Mouse (Mus musculus) neural tube, embryonic 11.5 days (tissue): ENCODE data around the gene Ccsap. TPM values are rescaled to one million over a fixed set of nuclear protein-coding genes. Genes with fewer than 3 reads are reported as not detected.

Experiments
- ATAC-seq: fragments of 200-750 bp; cut with Nextera tagmentation; 2 replicates; pipeline ENCODE4 v1.8.0; 2017; ENCODE audit warnings: moderate number of reproducible peaks, mild to moderate bottlenecking, moderate TSS enrichment, moderate library complexity; ENCODE audit not compliant: insufficient read depth, low FRiP score, low TSS enrichment
- DNase-seq: peaks from one replicate; pipeline ENCODE4 v3.0.0-alpha.2; 2015; ENCODE audit warnings: low spot score
- H3K27ac ChIP-seq: fragments of 300-500 bp; sonication (generic); 2 replicates; pipeline ENCODE4 v1.5.1; 2014; ENCODE audit warnings: low read depth, mild to moderate bottlenecking, low read length
- H3K27me3 ChIP-seq: fragments of 300-500 bp; sonication (generic); 2 replicates; pipeline ENCODE4 v1.6.1; 2014; ENCODE audit warnings: mild to moderate bottlenecking, low read length, mixed read lengths; ENCODE audit not compliant: control insufficient read depth, insufficient read depth
- H3K36me3 ChIP-seq: fragments of 300-500 bp; sonication (generic); 2 replicates; pipeline ENCODE4 v1.6.1; 2014; ENCODE audit warnings: mild to moderate bottlenecking, low read length, moderate library complexity, mixed read lengths; ENCODE audit not compliant: control insufficient read depth, insufficient read depth
- H3K4me1 ChIP-seq: fragments of 300-500 bp; sonication (generic); 2 replicates; pipeline ENCODE4 v1.6.1; 2014; ENCODE audit warnings: low read length, mixed read lengths; ENCODE audit not compliant: control insufficient read depth, insufficient read depth
- H3K4me2 ChIP-seq: fragments of 300-500 bp; sonication (generic); 2 replicates; pipeline ENCODE4 v1.6.1; 2014; ENCODE audit warnings: low read depth, mild to moderate bottlenecking, moderate library complexity
- H3K4me3 ChIP-seq: fragments of 300-500 bp; sonication (generic); 2 replicates; pipeline ENCODE4 v1.5.1; 2014; ENCODE audit warnings: low read depth, low read length
- H3K9ac ChIP-seq: fragments of 300-500 bp; sonication (generic); 2 replicates; pipeline ENCODE4 v1.6.1; 2014; ENCODE audit warnings: mild to moderate bottlenecking, low read length
- H3K9me3 ChIP-seq: fragments of 300-500 bp; sonication (generic); 2 replicates; pipeline ENCODE4 v1.6.1; 2016; ENCODE audit warnings: low read length; ENCODE audit not compliant: control insufficient read depth
- WGBS: fragments of 180-500 bp; shearing (Covaris S2); extraction: QIAGEN DNeasy Blood & Tissue Kit; methylation state at CpG from one replicate; pipeline ENCODE4 v1.1.7; 2014; 5-methylcytosine and 5-hydroxymethylcytosine counted together
- polyA plus RNA-seq: library from polyadenylated mRNA; unstranded; fragments of >200 nt; fragmentation: Nextera tagmentation; extraction: Ambion mirVana; gene quantifications from 2 replicates; pipeline ENCODE4 v1.2.1, GENCODE M21; 2014

Gene Ccsap
- polyA plus RNA-seq, 1 experiment from 2014 or later, result 6.7 TPM

- H3K27me3 ChIP-seq, result no peaks in the 10 kb centered on the region
- H3K36me3 ChIP-seq, result peaks cover 8% of the 10 kb centered on the region
- no peaks in the 10 kb centered on the region for H3K9me3 ChIP-seq
- no peaks in the 10 kb centered on the region for H3K4me1 ChIP-seq
- no peak overlapping the region for H3K4me2 ChIP-seq
- DNase-seq (no peak), ATAC-seq (no peak)
- H3K27ac ChIP-seq, result no peak overlapping the region
- WGBS, result 72% methylated on average over 9 of the region's 9 CpGs
- no peak overlapping the region for H3K4me3 ChIP-seq
- H3K9ac ChIP-seq, result no peak overlapping the region
Measured at GRCm38 (mm10) chr8:123838496-123838895, 21.5 kb downstream of the Ccsap start.

DNA sequence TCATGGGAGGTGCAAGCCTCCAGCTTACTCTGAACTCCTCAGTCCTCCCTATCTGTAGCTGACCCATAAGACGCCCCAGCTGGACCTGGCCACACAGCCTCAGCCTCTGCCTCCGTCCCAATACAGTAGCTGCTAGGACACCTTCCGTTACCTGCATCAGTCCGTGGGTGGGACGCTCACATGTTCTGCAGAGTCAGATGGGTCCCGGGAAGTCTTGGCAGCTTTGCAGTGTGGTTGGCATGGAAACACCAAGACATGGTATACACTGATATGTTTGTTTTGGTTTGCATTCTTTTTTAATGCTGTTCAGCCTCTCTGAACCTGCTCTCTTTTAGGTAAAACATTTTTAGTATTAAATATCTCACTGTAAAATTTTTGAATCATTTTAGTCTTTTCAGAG is 23.7 kb downstream of the Ccsap start:
- H3K36me3 ChIP-seq, result peaks cover 17% of the 10 kb centered on the region
- no peak overlapping the region for H3K4me3 ChIP-seq
- no peaks in the 10 kb centered on the region for H3K27me3 ChIP-seq
- no peaks in the 10 kb centered on the region for H3K4me1 ChIP-seq
- WGBS, result 94% methylated on average over 6 of the region's 6 CpGs
- H3K9me3 ChIP-seq, result no peaks in the 10 kb centered on the region
- no peak overlapping the region for H3K27ac ChIP-seq
- DNase-seq, result no peak
- ATAC-seq, result no peak
- H3K9ac ChIP-seq, result no peak overlapping the region
- no peak overlapping the region for H3K4me2 ChIP-seq

DNA sequence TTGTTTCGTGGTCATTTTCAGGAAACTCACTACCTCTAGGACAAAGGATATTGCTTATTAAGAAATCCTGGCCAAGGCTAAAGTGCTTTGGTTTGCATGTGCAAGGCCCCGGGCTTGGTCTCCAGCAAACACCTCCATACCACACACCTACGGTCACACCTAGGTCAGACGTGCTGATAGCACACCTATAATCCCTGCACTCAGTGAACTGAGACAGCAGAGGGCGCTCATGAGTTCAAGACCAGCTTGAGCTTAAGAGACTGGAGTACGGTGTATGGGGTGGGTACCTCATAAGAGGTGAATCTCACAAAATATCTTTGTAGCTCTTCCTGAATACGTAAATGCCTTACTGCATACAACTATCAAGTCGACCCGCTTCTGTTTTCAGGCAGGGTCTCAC is 24.6 kb downstream of the Ccsap start:
- ATAC-seq (no peak), DNase-seq (peak; percentile 69)
- Histone ChIP-seq H3K9ac (no peak overlapping the region), H3K27ac (no peak overlapping the region), H3K9me3 (no peaks in the 10 kb centered on the region), H3K4me3 (no peak overlapping the region), H3K36me3 (peaks cover 17% of the 10 kb centered on the region), H3K4me2 (no peak overlapping the region), H3K27me3 (no peaks in the 10 kb centered on the region), H3K4me1 (no peaks in the 10 kb centered on the region)
- 62% methylated on average over 9 of the region's 9 CpGs for WGBS

- H3K27ac ChIP-seq, result no peak overlapping the region
- H3K4me1 ChIP-seq, result no peaks in the 10 kb centered on the region
- no peak overlapping the region for H3K9ac ChIP-seq
- 93% methylated on average over 4 of the region's 4 CpGs for WGBS
- peaks cover 17% of the 10 kb centered on the region for H3K36me3 ChIP-seq
- H3K9me3 ChIP-seq, result no peaks in the 10 kb centered on the region
- H3K27me3 ChIP-seq, result no peaks in the 10 kb centered on the region
- H3K4me3 ChIP-seq, result no peak overlapping the region
- DNase-seq (no peak), ATAC-seq (no peak)
- no peak overlapping the region for H3K4me2 ChIP-seq
Measured at GRCm38 (mm10) chr8:123832757-123833156, 27.3 kb downstream of the Ccsap start.

DNA sequence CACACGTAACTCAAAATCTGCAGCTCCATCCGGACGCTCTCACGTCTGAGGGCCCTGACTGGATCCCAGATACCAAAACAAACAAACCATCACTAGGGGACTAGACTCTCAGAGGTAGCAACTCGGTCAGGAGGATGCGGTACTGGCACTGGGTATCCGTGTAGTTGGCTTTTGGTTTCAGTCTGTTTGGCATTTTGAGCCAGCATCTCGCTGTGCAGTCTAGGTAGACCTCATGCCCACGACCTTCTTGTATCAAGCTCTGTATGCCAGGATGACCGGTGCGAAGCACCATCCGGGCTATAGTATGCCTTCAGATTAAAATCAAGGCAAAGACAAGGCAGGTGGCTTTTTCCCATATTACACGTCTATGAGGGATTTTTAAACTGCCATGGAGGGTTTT is 32.5 kb downstream of the Ccsap start:
- Histone ChIP-seq H3K27ac (no peak overlapping the region), H3K9me3 (no peaks in the 10 kb centered on the region), H3K27me3 (no peaks in the 10 kb centered on the region), H3K4me2 (no peak overlapping the region), H3K9ac (no peak overlapping the region), H3K36me3 (peaks cover 2% of the 10 kb centered on the region; the same call in 1 of the 2 replicates), H3K4me3 (no peak overlapping the region), H3K4me1 (no peaks in the 10 kb centered on the region)
- ATAC-seq, result no peak
- 95% methylated on average over 13 of the region's 13 CpGs for WGBS
- DNase-seq, result no peak

DNA sequence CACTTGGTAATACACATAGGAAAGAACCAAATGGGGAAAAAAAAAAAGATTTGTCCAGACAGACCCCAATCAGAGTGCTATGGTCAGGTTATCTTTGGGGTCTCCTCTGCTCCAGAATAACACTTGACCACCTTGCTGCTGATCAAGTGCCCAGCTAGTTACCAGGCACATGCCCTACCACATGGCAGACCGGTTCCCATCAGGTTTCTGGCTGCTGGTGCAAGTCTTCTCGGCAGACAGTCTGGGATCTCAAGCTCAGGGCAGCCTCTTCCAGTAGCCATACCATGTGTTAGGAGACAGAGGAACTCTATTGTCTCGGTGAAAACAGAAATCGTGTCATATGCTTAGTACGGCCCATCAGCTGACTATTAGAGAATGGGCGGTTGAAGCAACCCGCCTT is 33.3 kb downstream of the Ccsap start:
- no peaks in the 10 kb centered on the region for H3K27me3 ChIP-seq
- 94% methylated on average over 7 of the region's 7 CpGs for WGBS
- DNase-seq (no peak), ATAC-seq (no peak)
- H3K27ac ChIP-seq, result no peak overlapping the region
- H3K36me3 ChIP-seq, result peaks cover 2% of the 10 kb centered on the region; the same call in 1 of the 2 replicates
- no peak overlapping the region for H3K4me3 ChIP-seq
- no peak overlapping the region for H3K4me2 ChIP-seq
- H3K9me3 ChIP-seq, result no peaks in the 10 kb centered on the region
- H3K9ac ChIP-seq, result no peak overlapping the region
- H3K4me1 ChIP-seq, result no peaks in the 10 kb centered on the region

- Histone ChIP-seq H3K4me1 (no peaks in the 10 kb centered on the region), H3K9me3 (no peaks in the 10 kb centered on the region), H3K27me3 (no peaks in the 10 kb centered on the region), H3K9ac (no peak overlapping the region), H3K36me3 (no peaks in the 10 kb centered on the region), H3K4me2 (no peak overlapping the region), H3K4me3 (no peak overlapping the region), H3K27ac (no peak overlapping the region)
- WGBS, result 69% methylated on average over 9 of the region's 9 CpGs
- DNase-seq, result peak; percentile 53
- no peak for ATAC-seq
Measured at GRCm38 (mm10) chr8:123826001-123826400, 34.0 kb downstream of the Ccsap start.

DNA sequence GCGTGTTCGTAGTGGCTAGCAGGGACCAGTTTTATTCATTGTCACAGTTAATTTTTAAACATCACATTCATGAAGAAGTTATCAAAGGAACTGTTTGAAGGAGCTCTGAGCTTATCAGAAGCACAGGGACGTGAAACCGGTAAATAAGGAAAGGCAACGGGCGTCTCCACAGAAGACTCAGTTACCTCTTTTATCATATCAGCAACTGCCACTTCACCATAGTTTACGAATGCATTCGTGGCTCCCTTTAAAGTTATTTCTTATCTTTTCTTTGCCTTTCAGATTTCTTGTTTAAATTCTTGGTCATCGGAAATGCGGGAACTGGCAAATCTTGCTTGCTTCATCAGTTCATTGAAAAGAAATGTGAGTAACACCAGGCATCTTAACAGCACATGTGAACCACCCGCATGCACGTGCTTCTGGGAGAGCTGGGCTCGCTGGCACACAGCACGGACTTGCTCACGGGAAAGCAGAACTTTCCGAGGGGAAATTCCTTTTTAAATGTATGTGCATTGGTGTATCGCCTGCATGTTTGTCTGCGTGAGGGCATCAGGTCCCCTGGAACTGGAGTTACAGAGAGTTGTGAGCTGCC is 36.4 kb downstream of the Ccsap start:
- no peak overlapping the region for H3K27ac ChIP-seq
- no peak overlapping the region for H3K4me3 ChIP-seq
- no peak for ATAC-seq
- no peaks in the 10 kb centered on the region for H3K27me3 ChIP-seq
- H3K36me3 ChIP-seq, result no peaks in the 10 kb centered on the region
- DNase-seq, result no peak
- no peaks in the 10 kb centered on the region for H3K4me1 ChIP-seq
- H3K4me2 ChIP-seq, result no peak overlapping the region
- no peaks in the 10 kb centered on the region for H3K9me3 ChIP-seq
- H3K9ac ChIP-seq, result no peak overlapping the region
- WGBS, result 97% methylated on average over 18 of the region's 18 CpGs

GRCm38 (mm10) chr8:123823111-123823510 is 36.9 kb downstream of the Ccsap start:
- DNase-seq (no peak), ATAC-seq (no peak)
- Histone ChIP-seq H3K4me1 (no peaks in the 10 kb centered on the region), H3K36me3 (no peaks in the 10 kb centered on the region), H3K27me3 (no peaks in the 10 kb centered on the region), H3K9me3 (no peaks in the 10 kb centered on the region), H3K4me3 (no peak overlapping the region), H3K4me2 (no peak overlapping the region), H3K27ac (no peak overlapping the region), H3K9ac (no peak overlapping the region)
- WGBS, result 95% methylated on average over 10 of the region's 10 CpGs
